Mouse (Mus musculus): Measurements from ENCODE around the gene Gm9887. TPM values are rescaled to one million over a fixed set of nuclear protein-coding genes. Genes with fewer than 3 reads are reported as not detected.

Gm9887 gene
- polyA plus RNA-seq, 1 experiment from 2014 or later = 0.74 TPM

Small RNA genes within 50 kb of the gene (microRNA-seq; reads per million reads assigned to microRNA genes)
- gene Gm47299 (not detected), gene Gm47305 (not detected)

Other genes starting within 250 kb of the Gm9887 start
- 2,045 and 2,274 TPM in 2 replicates for gene Rps29, start 213.3 kb downstream of the Gm9887 start, polyA plus RNA-seq (2014; fragmentation: Nextera tagmentation; extraction: Ambion mirVana)
- 21.7 and 23.1 TPM in 2 replicates for gene Lrr1, start 203.6 kb downstream of the Gm9887 start, polyA plus RNA-seq (2014; fragmentation: Nextera tagmentation; extraction: Ambion mirVana)
- gene Rpl36al, start 188.4 kb downstream of the Gm9887 start, polyA plus RNA-seq (2014; fragmentation: Nextera tagmentation; extraction: Ambion mirVana) = 629 and 653 TPM in 2 replicates
- gene Mgat2, start 188.3 kb downstream of the Gm9887 start, polyA plus RNA-seq (2014; fragmentation: Nextera tagmentation; extraction: Ambion mirVana) = 42.6 and 47.0 TPM in 2 replicates
- 24.3 and 29.6 TPM in 2 replicates for gene Gm49383, start 175.4 kb downstream of the Gm9887 start, polyA plus RNA-seq (2014; fragmentation: Nextera tagmentation; extraction: Ambion mirVana)
- 9.2 and 9.4 TPM in 2 replicates for gene Dnaaf2, start 174.0 kb downstream of the Gm9887 start, polyA plus RNA-seq (2014; fragmentation: Nextera tagmentation; extraction: Ambion mirVana)
- gene Gm49384, start 168.2 kb downstream of the Gm9887 start, polyA plus RNA-seq (2014; fragmentation: Nextera tagmentation; extraction: Ambion mirVana) = 24.5 and 27.1 TPM in 2 replicates
- gene Pole2, start 144.3 kb downstream of the Gm9887 start, polyA plus RNA-seq (2014; fragmentation: Nextera tagmentation; extraction: Ambion mirVana) = 33.0 and 35.0 TPM in 2 replicates
- 7.8 and 8.2 TPM in 2 replicates for gene Klhdc1, start 131.3 kb downstream of the Gm9887 start, polyA plus RNA-seq (2014; fragmentation: Nextera tagmentation; extraction: Ambion mirVana)
- gene Klhdc2, start 75.8 kb downstream of the Gm9887 start, polyA plus RNA-seq (2014; fragmentation: Nextera tagmentation; extraction: Ambion mirVana) = 122 and 124 TPM in 2 replicates
- 99.9 and 114 TPM in 2 replicates for gene Nemf, start 15.3 kb downstream of the Gm9887 start, polyA plus RNA-seq (2014; fragmentation: Nextera tagmentation; extraction: Ambion mirVana)
- 57.1 and 63.8 TPM in 2 replicates for gene Arf6, start 308 bp downstream of the Gm9887 start, polyA plus RNA-seq (2014; fragmentation: Nextera tagmentation; extraction: Ambion mirVana)
- 20.7 and 22.6 TPM in 2 replicates for gene Vcpkmt, start 210.6 kb upstream of the Gm9887 start, polyA plus RNA-seq (2014; fragmentation: Nextera tagmentation; extraction: Ambion mirVana)

Data from stomach, embryonic 14.5 days (tissue).